Mouse (Mus musculus): Measurements from ENCODE around the gene Aldh16a1.

Aldh16a1 gene

GRCm38 (mm10) chr7:45154096-45154992 lies at the start of gene Aldh16a1, which contains the start of gene Pih1d1:
Gene Aldh16a1 (minus strand): TSS chr7:45154584.
Gene Pih1d1 (plus strand): TSS chr7:45154303.
- DNase-seq (ENCODE audit: low read depth, low spot score) = peak; percentile 98

- DNase-seq (ENCODE audit: low read depth, low spot score) = no peak
Observed at GRCm38 (mm10) chr7:45202654-45203053, 48.3 kb upstream of the Aldh16a1 start.

GRCm38 (mm10) chr7:45198961-45199360 lies 44.6 kb upstream of the Aldh16a1 start:
- no peak for DNase-seq (ENCODE audit: low read depth, low spot score)

GRCm38 (mm10) chr7:45198435-45198834 lies 44.1 kb upstream of the Aldh16a1 start:
- DNase-seq (ENCODE audit: low read depth, low spot score) = peak; percentile 72

GRCm38 (mm10) chr7:45196994-45197393 lies 42.6 kb upstream of the Aldh16a1 start:
- no peak for DNase-seq (ENCODE audit: low read depth, low spot score)

- DNase-seq (ENCODE audit: low read depth, low spot score) = no peak
Observed at GRCm38 (mm10) chr7:45196176-45196535, 41.8 kb upstream of the Aldh16a1 start.

GRCm38 (mm10) chr7:45195341-45196175 lies 41.2 kb upstream of the Aldh16a1 start:
- no peak for DNase-seq (ENCODE audit: low read depth, low spot score)

- no peak for DNase-seq (ENCODE audit: low read depth, low spot score)
Observed at GRCm38 (mm10) chr7:45193871-45194785, 39.7 kb upstream of the Aldh16a1 start.

- no peak for DNase-seq (ENCODE audit: low read depth, low spot score)
Observed at GRCm38 (mm10) chr7:45193406-45193805, 39.0 kb upstream of the Aldh16a1 start.

- no peak for DNase-seq (ENCODE audit: low read depth, low spot score)
Observed at GRCm38 (mm10) chr7:45192585-45193310, 38.4 kb upstream of the Aldh16a1 start.

GRCm38 (mm10) chr7:45191803-45192363 lies 37.5 kb upstream of the Aldh16a1 start:
- DNase-seq (ENCODE audit: low read depth, low spot score) = no peak

- no peak for DNase-seq (ENCODE audit: low read depth, low spot score)
Observed at GRCm38 (mm10) chr7:45191161-45191560, 36.8 kb upstream of the Aldh16a1 start.

- DNase-seq (ENCODE audit: low read depth, low spot score) = no peak
Observed at GRCm38 (mm10) chr7:45190186-45190585, 35.8 kb upstream of the Aldh16a1 start.

- no peak for DNase-seq (ENCODE audit: low read depth, low spot score)
Observed at GRCm38 (mm10) chr7:45189600-45189999, 35.2 kb upstream of the Aldh16a1 start.

GRCm38 (mm10) chr7:45185921-45186320 lies 31.5 kb upstream of the Aldh16a1 start:
- no peak for DNase-seq (ENCODE audit: low read depth, low spot score)

GRCm38 (mm10) chr7:45183672-45184071 lies 29.3 kb upstream of the Aldh16a1 start:
- no peak for DNase-seq (ENCODE audit: low read depth, low spot score)

GRCm38 (mm10) chr7:45182606-45183005 lies 28.2 kb upstream of the Aldh16a1 start:
- DNase-seq (ENCODE audit: low read depth, low spot score) = no peak

- DNase-seq (ENCODE audit: low read depth, low spot score) = peak; percentile 96
Observed at GRCm38 (mm10) chr7:45182199-45182601, 27.8 kb upstream of the Aldh16a1 start.

- no peak for DNase-seq (ENCODE audit: low read depth, low spot score)
Observed at GRCm38 (mm10) chr7:45181540-45181939, 27.2 kb upstream of the Aldh16a1 start.

- no peak for DNase-seq (ENCODE audit: low read depth, low spot score)
Observed at GRCm38 (mm10) chr7:45180896-45181477, 26.6 kb upstream of the Aldh16a1 start, which contains the start of gene Pth2. Gene Pth2 (plus strand): TSS chr7:45180995.

All from A20 (cell line).